Mouse (Mus musculus) liver, embryonic 14.5 days (tissue): ENCODE data around the gene E130308A19Rik.

ENCODE experiments used
- CTCF ChIP-seq: IDR thresholded peaks from 2 replicates; pipeline ENCODE4 v1.5.1; 2016; ENCODE audit warnings: antibody characterized with exemption, low read depth, control low read depth
- EP300 ChIP-seq: IDR thresholded peaks from 2 replicates; pipeline ENCODE4 v1.6.1; 2016; ENCODE audit warnings: antibody characterized with exemption, low read depth

- TF ChIP-seq CTCF = no peak
- TF ChIP-seq EP300 = no peak
These were observed 44.0 kb downstream of the E130308A19Rik start for GRCm38 (mm10) chr4:59670015-59670414.
